Mouse (Mus musculus): ENCODE results near the gene Grik3.

Grik3 gene

GRCm38 (mm10) chr4:125490661-125491504 is at the start of gene Grik3:
Gene Grik3, plus strand, starts transcription at chr4:125490700.
- WGBS = 1% methylated on average over 77 of the region's 77 CpGs

- 83% methylated on average over 4 of the region's 4 CpGs for WGBS
Observed at GRCm38 (mm10) chr4:125441821-125442220, 48.7 kb upstream of the Grik3 start.

- WGBS = 76% methylated on average over 7 of the region's 7 CpGs
Observed at GRCm38 (mm10) chr4:125444366-125444765, 46.1 kb upstream of the Grik3 start.

GRCm38 (mm10) chr4:125450602-125451321 is 39.7 kb upstream of the Grik3 start:
- 87% methylated on average over 7 of the region's 7 CpGs for WGBS

- 66% methylated on average over 6 of the region's 6 CpGs for WGBS
Observed at GRCm38 (mm10) chr4:125451821-125452220, 38.7 kb upstream of the Grik3 start.

- WGBS = 80% methylated on average over 5 of the region's 5 CpGs
Observed at GRCm38 (mm10) chr4:125456506-125456905, 34.0 kb upstream of the Grik3 start.

- WGBS = 51% methylated on average over 11 of the region's 11 CpGs
Observed at GRCm38 (mm10) chr4:125457152-125458093, 33.1 kb upstream of the Grik3 start.

GRCm38 (mm10) chr4:125459791-125460190 is 30.7 kb upstream of the Grik3 start:
- WGBS = 50% methylated on average over 9 of the region's 9 CpGs

GRCm38 (mm10) chr4:125469711-125470372 is 20.7 kb upstream of the Grik3 start:
- WGBS = 62% methylated on average over 11 of the region's 11 CpGs

- 35% methylated on average over 4 of the region's 4 CpGs for WGBS
Observed at GRCm38 (mm10) chr4:125474903-125475302, 15.6 kb upstream of the Grik3 start.

GRCm38 (mm10) chr4:125478071-125478470 is 12.4 kb upstream of the Grik3 start:
- 23% methylated on average over 12 of the region's 12 CpGs for WGBS

GRCm38 (mm10) chr4:125481256-125481655 is 9.2 kb upstream of the Grik3 start:
- WGBS = 69% methylated on average over 3 of the region's 3 CpGs

- 19% methylated on average over 8 of the region's 8 CpGs for WGBS
Observed at GRCm38 (mm10) chr4:125484131-125484530, 6.4 kb upstream of the Grik3 start.

GRCm38 (mm10) chr4:125485416-125486239 is 4.9 kb upstream of the Grik3 start:
- WGBS = 40% methylated on average over 15 of the region's 15 CpGs

- WGBS = 8% methylated on average over 13 of the region's 13 CpGs
Observed at GRCm38 (mm10) chr4:125486616-125487015, 3.9 kb upstream of the Grik3 start.

GRCm38 (mm10) chr4:125487031-125487430 is 3.5 kb upstream of the Grik3 start:
- WGBS = 22% methylated on average over 7 of the region's 7 CpGs

GRCm38 (mm10) chr4:125488796-125489637 is 1.5 kb upstream of the Grik3 start:
- 32% methylated on average over 26 of the region's 26 CpGs for WGBS

GRCm38 (mm10) chr4:125489901-125490590 is 454 bp upstream of the Grik3 start:
- WGBS = under 1% methylated on average over 81 of the region's 81 CpGs
